Mouse (Mus musculus): ENCODE measurements at regions not wholly inside any gene's neighbourhood (a gene's known extent, or its start where the extent isn't known, plus 50 kb on each side); places are given as distances from the start of the nearest gene placed in this dataset.
A peak's percentile ranks its signal among the peaks of the same experiment; 100 is the strongest.

GRCm38 (mm10) chr12:25376451-25376850, 279.5 kb upstream of the Id2 start:
- Histone ChIP-seq H3K27me3 (ENCODE audit: insufficient read depth, low read length) (no peaks in the 10 kb centered on the region), H3K4me3 (ENCODE audit: low read depth, low read length) (no peak overlapping the region), H3K4me1 (ENCODE audit: insufficient read depth) (no peaks in the 10 kb centered on the region), H3K4me2 (ENCODE audit: low read depth) (no peak overlapping the region), H3K9ac (no peak overlapping the region), H3K9me3 (ENCODE audit: low read length) (no peaks in the 10 kb centered on the region), H3K27ac (ENCODE audit: low read depth, low read length) (no peak overlapping the region), H3K36me3 (ENCODE audit: insufficient read depth) (no peaks in the 10 kb centered on the region)
- TF ChIP-seq CTCF (IDR thresholded peaks at IDR 0.05; ENCODE audit: low read depth) = no peak
- peak; percentile 43 for DNase-seq
- 19% methylated on average over 8 of the region's 8 CpGs for WGBS
- ATAC-seq = no peak

- H3K9ac ChIP-seq = no peak overlapping the region
- DNase-seq = no peak
- H3K4me1 ChIP-seq (ENCODE audit: insufficient read depth) = no peaks in the 10 kb centered on the region
- H3K36me3 ChIP-seq (ENCODE audit: insufficient read depth) = no peaks in the 10 kb centered on the region
- H3K9me3 ChIP-seq (ENCODE audit: low read length) = no peaks in the 10 kb centered on the region
- no peak overlapping the region for H3K4me3 ChIP-seq (ENCODE audit: low read depth, low read length)
- H3K27me3 ChIP-seq (ENCODE audit: insufficient read depth, low read length) = no peaks in the 10 kb centered on the region
- no peak for TF ChIP-seq CTCF (IDR thresholded peaks at IDR 0.05; ENCODE audit: low read depth)
- no peak overlapping the region for H3K27ac ChIP-seq (ENCODE audit: low read depth, low read length)
- no peak for ATAC-seq
- no peak overlapping the region for H3K4me2 ChIP-seq (ENCODE audit: low read depth)
- 88% methylated on average over 1 of the region's 1 CpGs for WGBS
Measured at GRCm38 (mm10) chr12:25367541-25367940, 270.6 kb upstream of the Id2 start.

- Histone ChIP-seq H3K27ac (ENCODE audit: low read depth, low read length) (no peak overlapping the region), H3K36me3 (ENCODE audit: insufficient read depth) (no peaks in the 10 kb centered on the region), H3K4me1 (ENCODE audit: insufficient read depth) (no peaks in the 10 kb centered on the region), H3K4me3 (ENCODE audit: low read depth, low read length) (no peak overlapping the region), H3K9me3 (ENCODE audit: low read length) (no peaks in the 10 kb centered on the region), H3K4me2 (ENCODE audit: low read depth) (no peak overlapping the region), H3K27me3 (ENCODE audit: insufficient read depth, low read length) (no peaks in the 10 kb centered on the region), H3K9ac (no peak overlapping the region)
- WGBS = 79% methylated on average over 3 of the region's 3 CpGs
- no peak for TF ChIP-seq CTCF (IDR thresholded peaks at IDR 0.05; ENCODE audit: low read depth)
- DNase-seq = no peak
- ATAC-seq = no peak
Measured at GRCm38 (mm10) chr12:25365600-25366267, 268.8 kb upstream of the Id2 start.

GRCm38 (mm10) chr12:25364966-25365568, 268.1 kb upstream of the Id2 start:
- no peak for ATAC-seq
- H3K4me1 ChIP-seq (ENCODE audit: insufficient read depth) = no peaks in the 10 kb centered on the region
- no peak overlapping the region for H3K27ac ChIP-seq (ENCODE audit: low read depth, low read length)
- no peak for DNase-seq
- no peaks in the 10 kb centered on the region for H3K27me3 ChIP-seq (ENCODE audit: insufficient read depth, low read length)
- H3K9me3 ChIP-seq (ENCODE audit: low read length) = no peaks in the 10 kb centered on the region
- H3K4me3 ChIP-seq (ENCODE audit: low read depth, low read length) = no peak overlapping the region
- WGBS = 62% methylated on average over 7 of the region's 7 CpGs
- no peak overlapping the region for H3K9ac ChIP-seq
- H3K4me2 ChIP-seq (ENCODE audit: low read depth) = no peak overlapping the region
- H3K36me3 ChIP-seq (ENCODE audit: insufficient read depth) = no peaks in the 10 kb centered on the region
- TF ChIP-seq CTCF (IDR thresholded peaks at IDR 0.05; ENCODE audit: low read depth) = no peak

- TF ChIP-seq CTCF (IDR thresholded peaks at IDR 0.05; ENCODE audit: low read depth) = no peak
- no peak overlapping the region for H3K4me2 ChIP-seq (ENCODE audit: low read depth)
- H3K4me3 ChIP-seq (ENCODE audit: low read depth, low read length) = no peak overlapping the region
- H3K9ac ChIP-seq = no peak overlapping the region
- no peak overlapping the region for H3K27ac ChIP-seq (ENCODE audit: low read depth, low read length)
- WGBS = 90% methylated on average over 9 of the region's 9 CpGs
- ATAC-seq (no peak), DNase-seq (no peak)
- no peaks in the 10 kb centered on the region for H3K36me3 ChIP-seq (ENCODE audit: insufficient read depth)
- H3K9me3 ChIP-seq (ENCODE audit: low read length) = no peaks in the 10 kb centered on the region
- H3K27me3 ChIP-seq (ENCODE audit: insufficient read depth, low read length) = no peaks in the 10 kb centered on the region
- H3K4me1 ChIP-seq (ENCODE audit: insufficient read depth) = no peaks in the 10 kb centered on the region
Measured at GRCm38 (mm10) chr12:25363839-25364238, 266.9 kb upstream of the Id2 start.

GRCm38 (mm10) chr12:25363341-25363740, 266.4 kb upstream of the Id2 start:
- DNase-seq = no peak
- Histone ChIP-seq H3K27me3 (ENCODE audit: insufficient read depth, low read length) (no peaks in the 10 kb centered on the region), H3K4me2 (ENCODE audit: low read depth) (no peak overlapping the region), H3K9me3 (ENCODE audit: low read length) (no peaks in the 10 kb centered on the region), H3K4me3 (ENCODE audit: low read depth, low read length) (no peak overlapping the region), H3K4me1 (ENCODE audit: insufficient read depth) (no peaks in the 10 kb centered on the region), H3K9ac (no peak overlapping the region), H3K27ac (ENCODE audit: low read depth, low read length) (no peak overlapping the region), H3K36me3 (ENCODE audit: insufficient read depth) (no peaks in the 10 kb centered on the region)
- 85% methylated on average over 3 of the region's 3 CpGs for WGBS
- ATAC-seq = no peak
- no peak for TF ChIP-seq CTCF (IDR thresholded peaks at IDR 0.05; ENCODE audit: low read depth)

- DNase-seq (no peak), ATAC-seq (no peak)
- Histone ChIP-seq H3K4me1 (ENCODE audit: insufficient read depth) (no peaks in the 10 kb centered on the region), H3K36me3 (ENCODE audit: insufficient read depth) (no peaks in the 10 kb centered on the region), H3K4me3 (ENCODE audit: low read depth, low read length) (no peak overlapping the region), H3K9ac (no peak overlapping the region), H3K27me3 (ENCODE audit: insufficient read depth, low read length) (no peaks in the 10 kb centered on the region), H3K4me2 (ENCODE audit: low read depth) (no peak overlapping the region), H3K27ac (ENCODE audit: low read depth, low read length) (no peak overlapping the region), H3K9me3 (ENCODE audit: low read length) (no peaks in the 10 kb centered on the region)
- no peak for TF ChIP-seq CTCF (IDR thresholded peaks at IDR 0.05; ENCODE audit: low read depth)
- 94% methylated on average over 4 of the region's 4 CpGs for WGBS
Measured at GRCm38 (mm10) chr12:25362771-25363170, 265.8 kb upstream of the Id2 start.

All from forebrain, postnatal 0 days (tissue).